Mouse (Mus musculus) gastrocnemius, adult 2 months (tissue): Measurements from ENCODE around the gene Clec16a. TPM values are rescaled to one million over a fixed set of nuclear protein-coding genes. Genes with fewer than 3 reads are reported as not detected.

Experiments used
- DNase-seq: peaks from one replicate; pipeline ENCODE4 v3.0.0; 2022
- H3K27ac ChIP-seq: fragments of 200-600 bp; 2 replicates; pipeline ENCODE4 v1.8.1; 2022; ENCODE audit warnings: mild to moderate bottlenecking
- H3K4me3 ChIP-seq: fragments of 200-600 bp; 2 replicates; pipeline ENCODE4 v1.8.1; 2022; ENCODE audit warnings: mild to moderate bottlenecking, moderate library complexity
- CTCF ChIP-seq: fragments of 200-600 bp; IDR thresholded peaks from 2 replicates; pipeline ENCODE4 v1.8.1; 2022; ENCODE audit warnings: antibody characterized with exemption, mild to moderate bottlenecking, moderate library complexity
- intact Hi-C: fragments of 180-260 bp; cut with DNase I; formaldehyde crosslinking; loops from one replicate; pipeline ENCODE4 v1.15.1; 2025
- total RNA-seq, 2 experiments: library from RNA; stranded (reverse); gene quantifications; 2 replicates each; pipeline ENCODE4 v1.2.3; 2021

Gene Clec16a
- total RNA-seq, 2 experiments from 2014 or later: 60.6 to 72.7 TPM

GRCm38 (mm10) chr16:10702399-10702798, 157.3 kb downstream of the Clec16a start:
- no peak overlapping the region for H3K27ac ChIP-seq
- no peak overlapping the region for H3K4me3 ChIP-seq
- no peak for TF ChIP-seq CTCF
- no peak for DNase-seq
- intact Hi-C loops: no loop called here

GRCm38 (mm10) chr16:10703932-10704331, 158.8 kb downstream of the Clec16a start:
- no peak for TF ChIP-seq CTCF
- Histone ChIP-seq H3K4me3 (no peak overlapping the region), H3K27ac (no peak overlapping the region)
- intact Hi-C loops: no loop called here
- DNase-seq: no peak

- no peak for TF ChIP-seq CTCF
- intact Hi-C loops: no loop called here
- no peak overlapping the region for H3K4me3 ChIP-seq
- H3K27ac ChIP-seq: no peak overlapping the region
- no peak for DNase-seq
Measured at GRCm38 (mm10) chr16:10705396-10705795, 160.3 kb downstream of the Clec16a start.

GRCm38 (mm10) chr16:10711524-10711923, 166.4 kb downstream of the Clec16a start:
- peak overlapping the region; percentile 29; the same call in 1 of the 2 replicates for H3K27ac ChIP-seq
- no peak for DNase-seq
- no peak for TF ChIP-seq CTCF
- intact Hi-C loops: no loop called here
- H3K4me3 ChIP-seq: no peak overlapping the region

GRCm38 (mm10) chr16:10713041-10713440, 167.9 kb downstream of the Clec16a start:
- intact Hi-C loops: no loop called here
- no peak overlapping the region for H3K4me3 ChIP-seq
- peak overlapping the region; percentile 51; the same call in 1 of the 2 replicates for H3K27ac ChIP-seq
- DNase-seq: peak; percentile 39
- no peak for TF ChIP-seq CTCF

GRCm38 (mm10) chr16:10713441-10714239, 168.5 kb downstream of the Clec16a start:
- Histone ChIP-seq H3K4me3 (no peak overlapping the region), H3K27ac (peak overlapping the region; percentile 78)
- DNase-seq: peak; percentile 85
- no peak for TF ChIP-seq CTCF
- intact Hi-C loops: no loop called here

- H3K4me3 ChIP-seq: no peak overlapping the region
- intact Hi-C loops: no loop called here
- no peak for TF ChIP-seq CTCF
- H3K27ac ChIP-seq: no peak overlapping the region
- no peak for DNase-seq
Measured at GRCm38 (mm10) chr16:10715211-10715610, 170.1 kb downstream of the Clec16a start.

- no peak overlapping the region for H3K4me3 ChIP-seq
- no peak overlapping the region for H3K27ac ChIP-seq
- DNase-seq: no peak
- TF ChIP-seq CTCF: no peak
- intact Hi-C loops: no loop called here
Measured at GRCm38 (mm10) chr16:10715632-10716031, 170.5 kb downstream of the Clec16a start.

GRCm38 (mm10) chr16:10716696-10717095, 171.6 kb downstream of the Clec16a start:
- DNase-seq: no peak
- Histone ChIP-seq H3K27ac (no peak overlapping the region), H3K4me3 (no peak overlapping the region)
- TF ChIP-seq CTCF: no peak
- intact Hi-C loops: no loop called here

- TF ChIP-seq CTCF: no peak
- H3K27ac ChIP-seq: no peak overlapping the region
- peak; percentile 50 for DNase-seq
Measured at GRCm38 (mm10) chr16:10719971-10720370, 174.8 kb downstream of the Clec16a start.

GRCm38 (mm10) chr16:10722882-10723544, 177.9 kb downstream of the Clec16a start:
- DNase-seq: no peak
- TF ChIP-seq CTCF: no peak
- Histone ChIP-seq H3K4me3 (no peak overlapping the region), H3K27ac (no peak overlapping the region)
- intact Hi-C loops: no loop called here

More at GRCm38 (mm10) chr16:10719971-10720370, 174.8 kb downstream of the Clec16a start:
- no peak overlapping the region for H3K4me3 ChIP-seq
- intact Hi-C loops: no loop called here

- DNase-seq: no peak
- intact Hi-C loops: no loop called here
- TF ChIP-seq CTCF: no peak
- Histone ChIP-seq H3K4me3 (no peak overlapping the region), H3K27ac (no peak overlapping the region)
Measured at GRCm38 (mm10) chr16:10723816-10724647, 178.9 kb downstream of the Clec16a start.

- no peak for DNase-seq
- no peak overlapping the region for H3K27ac ChIP-seq
Measured at GRCm38 (mm10) chr16:10725156-10725555, 180.0 kb downstream of the Clec16a start.

More at GRCm38 (mm10) chr16:10725156-10725555, 180.0 kb downstream of the Clec16a start:
- H3K4me3 ChIP-seq: no peak overlapping the region
- intact Hi-C loops: no loop called here
- TF ChIP-seq CTCF: peak; percentile 25; the same call in 1 of the 2 replicates
